Mouse (Mus musculus) heart, adult 2 months (tissue): ENCODE measurements at regions not wholly inside any gene's neighbourhood (a gene's known extent, or its start where the extent isn't known, plus 50 kb on each side); places are given as distances from the start of the nearest gene placed in this dataset.

ENCODE experiments used
- DNase-seq, 2 experiments: peaks; one replicate each; pipeline ENCODE4 v3.0.0; 2021
- H3K27ac ChIP-seq: fragments of 200-600 bp; 2 replicates; pipeline ENCODE4 v1.8.1; 2022
- H3K27me3 ChIP-seq: fragments of 200-500 bp; 2 replicates; pipeline ENCODE4 v1.6.1; 2012; ENCODE audit warnings: mild to moderate bottlenecking, low read length, inconsistent platforms, mixed read lengths; ENCODE audit not compliant: control insufficient read depth, insufficient read depth
- H3K36me3 ChIP-seq: fragments of 200-500 bp; 2 replicates; pipeline ENCODE4 v1.6.1; 2012; ENCODE audit warnings: low read length, inconsistent platforms; ENCODE audit not compliant: control insufficient read depth, insufficient read depth
- H3K4me1 ChIP-seq: fragments of 200-500 bp; 2 replicates; pipeline ENCODE4 v1.6.1; 2011; ENCODE audit warnings: low read length; ENCODE audit not compliant: control insufficient read depth, insufficient read depth
- H3K4me3 ChIP-seq: fragments of 200-600 bp; 2 replicates; pipeline ENCODE4 v1.8.1; 2022
- H3K79me2 ChIP-seq: fragments of 200-500 bp; replicated peaks from 2 replicates; pipeline ENCODE4 v1.6.1; 2012; ENCODE audit warnings: mild to moderate bottlenecking, inconsistent platforms, low read length, moderate library complexity, mixed read lengths; ENCODE audit not compliant: control insufficient read depth, insufficient read depth
- H3K9ac ChIP-seq: fragments of 200-500 bp; 2 replicates; pipeline ENCODE4 v1.6.1; 2012; ENCODE audit warnings: low read depth, mild to moderate bottlenecking, control low read depth, inconsistent platforms, low read length, mixed read lengths
- CTCF ChIP-seq: fragments of 200-600 bp; IDR thresholded peaks from 2 replicates; pipeline ENCODE4 v1.8.1; 2022; ENCODE audit warnings: antibody characterized with exemption, mild to moderate bottlenecking, moderate library complexity
- EP300 ChIP-seq: fragments of 200-500 bp; IDR thresholded peaks from 2 replicates; pipeline ENCODE4 v1.6.1; 2011; ENCODE audit warnings: low read depth, low read length, control low read depth; ENCODE audit not compliant: insufficient read depth
- POLR2A ChIP-seq: fragments of 200-500 bp; IDR thresholded peaks from 2 replicates; pipeline ENCODE4 v1.6.1; 2011; ENCODE audit warnings: mild to moderate bottlenecking, low read depth, low read length, control low read depth; ENCODE audit not compliant: insufficient read depth
- WGBS: fragments of 180-500 bp; shearing (Covaris S2); methylation state at CpG from one replicate; pipeline ENCODE4 v1.1.7; 2018; 5-methylcytosine and 5-hydroxymethylcytosine counted together
- intact Hi-C: fragments of 180-260 bp; cut with DNase I; formaldehyde crosslinking; loops from one replicate; pipeline ENCODE4 v1.15.1; 2025

DNA sequence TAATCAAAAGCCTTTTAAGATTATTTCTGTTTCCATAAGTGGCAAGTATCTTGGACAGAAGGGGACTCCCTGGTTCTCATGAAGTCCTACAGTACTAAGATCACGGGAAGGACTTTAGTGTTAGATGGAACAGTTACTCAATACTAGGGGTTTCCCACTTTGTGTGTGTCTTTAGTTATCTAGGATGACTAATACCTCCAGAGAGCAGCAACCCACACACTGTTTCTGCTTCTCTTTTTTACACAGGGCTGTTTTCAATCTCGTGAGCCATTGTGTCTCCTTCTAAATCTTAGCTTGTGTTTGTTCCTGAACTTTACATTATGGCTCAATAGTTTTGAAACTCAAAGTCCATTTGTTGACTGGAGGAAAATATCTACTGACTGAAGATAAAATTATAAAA is 496.5 kb upstream of the Impg1 start:
- 61% methylated on average over 2 of the region's 2 CpGs for WGBS
- TF ChIP-seq POLR2A: no peak
- no peak for TF ChIP-seq CTCF
- TF ChIP-seq EP300: no peak

DNA sequence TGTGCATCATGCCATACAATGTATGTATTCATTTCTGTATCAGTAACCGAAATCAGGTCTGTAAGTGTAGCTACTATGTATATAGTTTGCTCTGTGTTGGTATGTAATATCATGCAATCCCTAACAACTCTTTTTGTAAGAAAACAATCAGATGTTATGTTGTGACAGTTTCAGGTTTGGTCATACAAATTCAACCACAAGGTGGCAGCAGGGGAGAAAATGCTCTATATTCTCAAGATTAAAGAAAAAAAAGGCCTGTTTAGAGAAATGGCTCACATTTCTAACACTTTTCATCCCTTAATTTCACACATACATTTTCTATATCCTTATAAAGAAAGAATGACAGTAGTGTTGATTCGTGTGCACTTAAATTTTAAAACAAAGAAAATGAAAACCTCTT is 477.7 kb upstream of the Impg1 start:
- H3K27me3 ChIP-seq: no peaks in the 10 kb centered on the region
- TF ChIP-seq POLR2A: no peak
- peak; percentile 64 for TF ChIP-seq CTCF
- no peak for TF ChIP-seq EP300
- WGBS: 52% methylated on average over 2 of the region's 2 CpGs
- H3K36me3 ChIP-seq: no peaks in the 10 kb centered on the region
- H3K27ac ChIP-seq: no peak overlapping the region
- H3K4me3 ChIP-seq: no peak overlapping the region
- no peaks in the 10 kb centered on the region for H3K79me2 ChIP-seq
- intact Hi-C loops: no loop called here
- H3K9ac ChIP-seq: no peak overlapping the region
- DNase-seq: no peak
- H3K4me1 ChIP-seq: no peaks in the 10 kb centered on the region

More for the DNA sequence above, 496.5 kb upstream of the Impg1 start:
- intact Hi-C loops: no loop called here
- Histone ChIP-seq H3K4me1 (no peaks in the 10 kb centered on the region), H3K27me3 (no peaks in the 10 kb centered on the region), H3K4me3 (no peak overlapping the region), H3K79me2 (no peaks in the 10 kb centered on the region), H3K27ac (no peak overlapping the region), H3K36me3 (no peaks in the 10 kb centered on the region), H3K9ac (no peak overlapping the region)
- DNase-seq: no peak

DNA sequence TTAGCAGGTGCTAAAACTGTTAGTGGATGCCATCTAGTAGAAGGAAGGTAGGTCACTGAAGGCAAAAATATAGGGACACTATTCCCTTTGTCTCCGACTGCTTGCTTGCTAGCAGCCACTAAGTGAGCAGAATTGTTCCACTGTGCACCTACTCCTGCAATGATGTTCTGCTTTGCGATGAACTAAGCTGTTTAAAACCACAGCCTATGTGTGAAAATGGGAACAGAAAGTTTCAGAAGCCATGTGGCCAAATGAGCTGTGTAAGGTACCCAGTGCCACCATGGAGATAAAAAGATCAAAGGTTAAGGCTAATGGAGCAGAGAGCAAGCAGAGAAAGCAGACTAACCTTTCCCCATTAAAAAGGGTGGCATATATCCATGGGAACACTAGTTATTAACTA is 476.1 kb upstream of the Impg1 start:
- H3K27ac ChIP-seq: no peak overlapping the region
- no peak for TF ChIP-seq CTCF
- no peak for TF ChIP-seq EP300
- TF ChIP-seq POLR2A: no peak
- no peak overlapping the region for H3K9ac ChIP-seq
- H3K36me3 ChIP-seq: no peaks in the 10 kb centered on the region
- no peaks in the 10 kb centered on the region for H3K27me3 ChIP-seq
- intact Hi-C loops: no loop called here
- no peak for DNase-seq
- no peaks in the 10 kb centered on the region for H3K4me1 ChIP-seq
- H3K4me3 ChIP-seq: no peak overlapping the region
- WGBS: 77% methylated on average over 2 of the region's 2 CpGs
- no peaks in the 10 kb centered on the region for H3K79me2 ChIP-seq

DNA sequence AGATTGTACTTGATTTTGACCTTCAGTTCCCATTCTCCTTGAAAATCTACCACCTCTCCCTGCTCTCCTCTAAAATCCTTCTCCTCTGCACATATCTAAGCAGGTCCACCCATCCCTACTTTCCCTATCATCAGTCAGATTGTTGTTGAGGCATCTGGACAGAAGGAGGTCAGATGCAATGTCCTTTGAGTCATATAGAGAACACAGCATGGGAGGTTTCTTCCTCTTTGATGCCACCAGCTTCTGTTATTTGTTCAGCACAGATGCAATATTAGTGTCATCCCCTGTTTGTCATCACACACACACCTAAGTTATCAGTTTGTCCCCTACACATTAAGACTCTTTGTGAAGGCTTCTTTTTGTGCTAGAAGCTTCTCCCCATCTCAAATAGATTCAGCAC is 473.0 kb upstream of the Impg1 start:
- no peaks in the 10 kb centered on the region for H3K36me3 ChIP-seq
- no peaks in the 10 kb centered on the region for H3K4me1 ChIP-seq
- TF ChIP-seq POLR2A: no peak
- TF ChIP-seq CTCF: no peak
- TF ChIP-seq EP300: no peak
- no peaks in the 10 kb centered on the region for H3K27me3 ChIP-seq
- H3K9ac ChIP-seq: no peak overlapping the region
- intact Hi-C loops: no loop called here
- no peak for DNase-seq
- H3K79me2 ChIP-seq: no peaks in the 10 kb centered on the region
- no peak overlapping the region for H3K4me3 ChIP-seq
- H3K27ac ChIP-seq: no peak overlapping the region

DNA sequence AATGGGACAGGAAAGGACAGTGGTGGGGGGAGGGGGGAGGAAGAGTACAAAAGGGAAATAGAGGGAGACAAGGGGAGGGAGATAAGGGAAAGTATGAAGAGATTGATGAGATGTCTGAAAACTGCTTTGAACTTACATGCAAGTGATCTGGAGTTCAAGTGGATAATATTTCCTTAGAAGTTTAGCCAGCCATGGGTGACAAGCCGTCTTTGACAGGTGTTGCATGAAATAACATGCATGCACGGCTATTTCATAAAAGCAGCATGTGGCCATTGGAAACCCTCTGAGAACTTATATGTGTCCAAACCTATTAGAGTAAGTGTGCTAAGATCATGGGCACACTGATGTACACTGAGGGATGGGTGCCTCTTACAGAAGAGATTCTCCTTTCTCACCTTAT is 465.3 kb upstream of the Impg1 start:
- 75% methylated on average over 2 of the region's 2 CpGs for WGBS

DNA sequence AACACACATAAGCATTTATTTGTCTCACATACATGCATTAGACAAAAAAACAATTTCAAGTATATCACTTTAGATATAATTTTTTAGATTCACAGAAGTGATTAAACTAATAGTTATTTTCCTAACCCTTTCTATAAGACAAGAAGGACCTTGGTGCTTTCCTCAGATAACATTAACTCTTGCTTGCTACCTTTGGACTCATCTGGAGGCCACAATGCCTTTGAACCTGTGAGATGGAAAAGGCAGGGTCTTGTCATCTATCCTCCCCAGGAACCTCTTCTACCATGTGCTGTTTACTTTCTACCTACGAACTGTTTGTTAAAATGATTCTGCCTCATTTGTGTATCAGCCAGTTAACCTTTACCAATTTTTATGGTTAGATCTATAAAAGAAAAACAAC is 455.0 kb upstream of the Impg1 start:
- intact Hi-C loops: no loop called here
- Histone ChIP-seq H3K9ac (no peak overlapping the region), H3K27ac (no peak overlapping the region), H3K79me2 (no peaks in the 10 kb centered on the region), H3K4me3 (no peak overlapping the region), H3K27me3 (no peaks in the 10 kb centered on the region), H3K36me3 (no peaks in the 10 kb centered on the region), H3K4me1 (no peaks in the 10 kb centered on the region)
- 85% methylated on average over 1 of the region's 1 CpGs for WGBS
- DNase-seq: no peak
- TF ChIP-seq CTCF: no peak
- TF ChIP-seq EP300: no peak
- TF ChIP-seq POLR2A: no peak

More for the DNA sequence above, 465.3 kb upstream of the Impg1 start:
- no peak for DNase-seq
- intact Hi-C loops: no loop called here
- Histone ChIP-seq H3K4me1 (no peaks in the 10 kb centered on the region), H3K4me3 (no peak overlapping the region), H3K27ac (no peak overlapping the region), H3K79me2 (no peaks in the 10 kb centered on the region), H3K27me3 (no peaks in the 10 kb centered on the region), H3K36me3 (no peaks in the 10 kb centered on the region), H3K9ac (no peak overlapping the region)
- TF ChIP-seq POLR2A (no peak), CTCF (no peak), EP300 (no peak)
